Mouse (Mus musculus) lung, adult 2 months (tissue): Measurements from ENCODE around the gene Kif22. TPM values are rescaled to one million over a fixed set of nuclear protein-coding genes. Genes with fewer than 3 reads are reported as not detected.

ENCODE experiments used
- DNase-seq: peaks from one replicate; pipeline ENCODE4 v3.0.0; 2022
- H3K4me1 ChIP-seq: fragments of 200-500 bp; 2 replicates; pipeline ENCODE4 v1.6.1; 2011; ENCODE audit warnings: low read length; ENCODE audit not compliant: control insufficient read depth, insufficient read depth
- H3K4me3 ChIP-seq: fragments of 200-500 bp; replicated peaks from 2 replicates; pipeline ENCODE3; 2011; ENCODE audit warnings: low read depth, mild to moderate bottlenecking, control low read depth, low read length; ENCODE audit errors: extremely low read depth
- CTCF ChIP-seq: fragments of 200-500 bp; IDR thresholded peaks from 2 replicates; pipeline ENCODE4 v1.5.1; 2011; ENCODE audit warnings: mild to moderate bottlenecking, low read length, control low read depth; ENCODE audit not compliant: insufficient read depth
- POLR2A ChIP-seq: fragments of 200-500 bp; IDR thresholded peaks from 2 replicates; pipeline ENCODE4 v1.6.1; 2011; ENCODE audit warnings: low read depth, mild to moderate bottlenecking, control low read depth, low read length, borderline replicate concordance; ENCODE audit errors: extremely low read depth
- WGBS: fragments of 180-500 bp; shearing (Covaris S2); methylation state at CpG from one replicate; pipeline ENCODE4 v1.1.7; 2018; 5-methylcytosine and 5-hydroxymethylcytosine counted together
- polyA plus RNA-seq: library from polyadenylated mRNA; depleted of rRNA; stranded (reverse); fragments of >200 nt; gene quantifications from 2 replicates; pipeline ENCODE4 v1.2.3, GENCODE M21; 2012

Kif22 gene
- polyA plus RNA-seq, 1 experiment, result 1.3 TPM

- WGBS, result 52% methylated on average over 5 of the region's 5 CpGs
- TF ChIP-seq POLR2A (no peak), CTCF (0 out of 2 replicates have a peak, but pooled peaks have one; percentile 4)
- H3K4me3 ChIP-seq, result no peak overlapping the region
- no peaks in the 10 kb centered on the region for H3K4me1 ChIP-seq
- DNase-seq, result no peak
These were observed 12.8 kb upstream of the Kif22 start for GRCm38 (mm10) chr7:127055026-127055585.

GRCm38 (mm10) chr7:127031244-127031643, 11.0 kb downstream of the Kif22 start:
- no peak for TF ChIP-seq CTCF
- no peak for TF ChIP-seq POLR2A
- no peak overlapping the region for H3K4me3 ChIP-seq
- H3K4me1 ChIP-seq, result peaks cover 8% of the 10 kb centered on the region; the same call in 1 of the 2 replicates
- WGBS, result 45% methylated on average over 1 of the region's 1 CpGs
- no peak for DNase-seq

GRCm38 (mm10) chr7:127030172-127030571, 12.1 kb downstream of the Kif22 start:
- TF ChIP-seq POLR2A, result no peak
- TF ChIP-seq CTCF, result no peak
- Histone ChIP-seq H3K4me3 (no peak overlapping the region), H3K4me1 (peaks cover 8% of the 10 kb centered on the region; the same call in 1 of the 2 replicates)
- DNase-seq, result no peak
- WGBS, result 97% methylated on average over 1 of the region's 1 CpGs

- no peak for DNase-seq
- no peak for TF ChIP-seq CTCF
- no peak for TF ChIP-seq POLR2A
- WGBS, result 53% methylated on average over 8 of the region's 8 CpGs
- H3K4me3 ChIP-seq, result peak overlapping the region; percentile 55
- peaks cover 11% of the 10 kb centered on the region; the same call in 1 of the 2 replicates for H3K4me1 ChIP-seq
These were observed 14.4 kb downstream of the Kif22 start for GRCm38 (mm10) chr7:127027885-127028284.

- DNase-seq, result peak; percentile 99
- WGBS, result under 1% methylated on average over 60 of the region's 63 CpGs
These were observed 15.1 kb downstream of the Kif22 start, which contains the start of gene Maz for GRCm38 (mm10) chr7:127026984-127027726. Gene Maz, minus strand, starts transcription at chr7:127027037.

GRCm38 (mm10) chr7:127026616-127026983, 15.7 kb downstream of the Kif22 start:
- peak overlapping the region; percentile 73 for H3K4me3 ChIP-seq
- DNase-seq, result no peak
- 1% methylated on average over 16 of the region's 48 CpGs for WGBS
- TF ChIP-seq POLR2A (0 out of 2 replicates have a peak, but pooled peaks have one; percentile 9), CTCF (no peak)
- peaks cover 11% of the 10 kb centered on the region; the same call in 1 of the 2 replicates for H3K4me1 ChIP-seq

More at GRCm38 (mm10) chr7:127026984-127027726, 15.1 kb downstream of the Kif22 start, which contains the start of gene Maz:
- peaks cover 11% of the 10 kb centered on the region; the same call in 1 of the 2 replicates for H3K4me1 ChIP-seq
- H3K4me3 ChIP-seq, result peak within 1 kb of the TSS; percentile 73
- TF ChIP-seq CTCF, result no peak
- TF ChIP-seq POLR2A, result peak; percentile 88; the same call in 1 of the 2 replicates

GRCm38 (mm10) chr7:127026161-127026600, 16.1 kb downstream of the Kif22 start:
- peak; percentile 63 for DNase-seq
- Histone ChIP-seq H3K4me1 (peaks cover 10% of the 10 kb centered on the region; the same call in 1 of the 2 replicates), H3K4me3 (peak overlapping the region; percentile 73)
- under 1% methylated on average over 24 of the region's 48 CpGs for WGBS
- TF ChIP-seq CTCF (no peak), POLR2A (peak; percentile 17; the same call in 1 of the 2 replicates)

- Histone ChIP-seq H3K4me3 (peak overlapping the region; percentile 73), H3K4me1 (peaks cover 10% of the 10 kb centered on the region; the same call in 1 of the 2 replicates)
- peak; percentile 52 for DNase-seq
- no peak for TF ChIP-seq POLR2A
- no peak for TF ChIP-seq CTCF
- under 1% methylated on average over 53 of the region's 65 CpGs for WGBS
These were observed 16.6 kb downstream of the Kif22 start for GRCm38 (mm10) chr7:127025556-127026160.
